In the genomic region with DNA sequence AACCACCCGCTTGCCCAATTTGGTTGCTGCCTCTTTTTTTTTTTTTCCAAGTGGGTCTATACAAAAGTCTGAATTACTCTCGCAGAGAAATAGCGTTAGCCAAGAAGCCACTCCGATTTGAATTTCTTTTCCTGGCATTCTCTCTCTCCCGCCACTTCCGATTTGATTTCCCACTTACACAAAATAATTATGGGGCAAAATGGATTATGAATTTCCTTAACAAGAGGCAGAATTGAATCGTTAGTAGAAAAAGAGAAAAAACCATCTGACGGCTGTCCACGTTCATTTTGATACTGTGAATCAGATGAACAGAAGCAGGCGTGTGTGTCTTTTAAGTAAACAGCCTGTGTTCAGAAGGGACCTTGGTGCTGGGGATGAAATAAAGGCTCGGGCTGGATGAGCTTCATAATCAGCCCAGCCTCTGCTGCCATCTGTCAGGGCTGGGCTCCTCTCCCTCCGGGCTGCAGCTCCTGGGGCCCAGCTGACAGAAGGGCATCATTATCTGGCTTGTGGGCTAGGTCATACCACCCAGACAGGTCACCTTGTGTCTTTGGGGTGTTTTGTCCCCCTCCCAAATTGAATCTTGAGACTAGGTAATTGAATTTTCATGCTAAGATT, we compare ENCODE assay signal across 9 mouse cellular contexts.
A peak's percentile ranks its signal among the peaks of the same experiment; 100 is the strongest.
DNase-seq lines count a peak whose midpoint lies in the region; ATAC-seq lines count a peak whose summit lies in the region.
"Had no signal": no experiment of that assay in that cellular context is flagged by ENCODE, and none has a peak within 500 bp of the region (broad histone marks: within the 10 kb centered on the region; RNA-seq: fewer than 3 reads in every experiment).

No protein-coding gene starts in this region.

- ATAC-seq in hindbrain, embryonic 13.5 days (ENCODE audit: low FRiP score): peak; percentile 69
- peak; percentile 71 for ATAC-seq in midbrain, embryonic 16.5 days
- ATAC-seq: CD4-positive, CD25-positive, alpha-beta regulatory T cell, adult 4 months had no signal

- intact Hi-C loops in gastrocnemius, postnatal 14 days (cut with DNase I; ENCODE audit: low total_unique reads): no loop called here

- peak overlapping the region; percentile 10; the same call in 1 of the 2 replicates for H3K4me2 ChIP-seq in hindbrain, embryonic 13.5 days
- H3K4me2 ChIP-seq in midbrain, embryonic 16.5 days (ENCODE audit: low read length): peak overlapping the region; percentile 38

- H3K4me3 ChIP-seq in hindbrain, embryonic 13.5 days: no peak overlapping the region
- no peak overlapping the region for H3K4me3 ChIP-seq in midbrain, embryonic 16.5 days (ENCODE audit: low read depth, low read length)

- H3K9ac ChIP-seq in hindbrain, embryonic 13.5 days: peak overlapping the region; percentile 56; the same call in 1 of the 2 replicates
- H3K9ac ChIP-seq in midbrain, embryonic 16.5 days (ENCODE audit: low read depth, low read length): 0 out of 2 replicates have a peak overlapping the region, but pooled peaks have one; percentile 11

- peak overlapping the region; percentile 70 for H3K27ac ChIP-seq in hindbrain, embryonic 13.5 days
- H3K27ac ChIP-seq in midbrain, embryonic 16.5 days (ENCODE audit: low read length): peak overlapping the region; percentile 63

- no peaks in the 10 kb centered on the region for H3K27me3 ChIP-seq in hindbrain, embryonic 13.5 days
- H3K27me3 ChIP-seq in midbrain, embryonic 16.5 days (ENCODE audit: control insufficient read depth, insufficient read depth, low read depth, low read length): no peaks in the 10 kb centered on the region

- H3K4me1 ChIP-seq in hindbrain, embryonic 13.5 days (replicated peaks): peaks cover 16% of the 10 kb centered on the region
- peaks cover 9% of the 10 kb centered on the region for H3K4me1 ChIP-seq in midbrain, embryonic 16.5 days (ENCODE audit: control insufficient read depth, insufficient read depth, low read length)

- 32% methylated on average over 12 of the region's 12 CpGs for WGBS in hindbrain, embryonic 13.5 days
- WGBS in midbrain, embryonic 16.5 days: 11% methylated on average over 12 of the region's 12 CpGs

- no peaks in the 10 kb centered on the region for H3K36me3 ChIP-seq in hindbrain, embryonic 13.5 days
- H3K36me3 ChIP-seq in midbrain, embryonic 16.5 days (ENCODE audit: control insufficient read depth, insufficient read depth, low read length): no peaks in the 10 kb centered on the region

- no peaks in the 10 kb centered on the region for H3K9me3 ChIP-seq in hindbrain, embryonic 13.5 days
- no peaks in the 10 kb centered on the region for H3K9me3 ChIP-seq in midbrain, embryonic 16.5 days (replicated peaks; ENCODE audit: control insufficient read depth, low read length, poor library complexity, severe bottlenecking)

- DNase-seq in gastrocnemius, postnatal 14 days: peak; percentile 17
- DNase-seq in gastrocnemius, adult 8-10 months (ENCODE audit: low spot score in 2 of 2): no peak
- peak; percentile 75 to 81 for DNase-seq in cerebellum, postnatal 10 days
- no peak for DNase-seq in urinary bladder, postnatal 10 days (ENCODE audit: low spot score)
- DNase-seq in ovary, postnatal 10 days (ENCODE audit: low spot score): no peak
- DNase-seq in left cerebral cortex, adult 11 months (ENCODE audit: low spot score): no peak

Comparison
In these comparisons a context has a peak if more than half of its experiments do, and no peak if none do; other contexts are left out.
1. DNase-seq: peak in gastrocnemius, postnatal 14 days (single experiment) and cerebellum, postnatal 10 days (2 of 2); none in gastrocnemius, adult 8-10 months (0 of 2), urinary bladder, postnatal 10 days (single experiment), ovary, postnatal 10 days (single experiment) and left cerebral cortex, adult 11 months (single experiment).